Mouse (Mus musculus) fat pad, adult 2 months (tissue): ENCODE data around the gene Pdk1.
"Not testable (repeated sequence)": the region's sequence is repeated elsewhere in the genome, so short reads cannot be mapped to it uniquely, and the experiment has no call there.

Experiments used
- DNase-seq: peaks from one replicate; pipeline ENCODE4 v3.0.0-alpha.2; 2011; ENCODE audit warnings: low read depth, low spot score; ENCODE audit errors: extremely low read depth

Gene Pdk1

DNA sequence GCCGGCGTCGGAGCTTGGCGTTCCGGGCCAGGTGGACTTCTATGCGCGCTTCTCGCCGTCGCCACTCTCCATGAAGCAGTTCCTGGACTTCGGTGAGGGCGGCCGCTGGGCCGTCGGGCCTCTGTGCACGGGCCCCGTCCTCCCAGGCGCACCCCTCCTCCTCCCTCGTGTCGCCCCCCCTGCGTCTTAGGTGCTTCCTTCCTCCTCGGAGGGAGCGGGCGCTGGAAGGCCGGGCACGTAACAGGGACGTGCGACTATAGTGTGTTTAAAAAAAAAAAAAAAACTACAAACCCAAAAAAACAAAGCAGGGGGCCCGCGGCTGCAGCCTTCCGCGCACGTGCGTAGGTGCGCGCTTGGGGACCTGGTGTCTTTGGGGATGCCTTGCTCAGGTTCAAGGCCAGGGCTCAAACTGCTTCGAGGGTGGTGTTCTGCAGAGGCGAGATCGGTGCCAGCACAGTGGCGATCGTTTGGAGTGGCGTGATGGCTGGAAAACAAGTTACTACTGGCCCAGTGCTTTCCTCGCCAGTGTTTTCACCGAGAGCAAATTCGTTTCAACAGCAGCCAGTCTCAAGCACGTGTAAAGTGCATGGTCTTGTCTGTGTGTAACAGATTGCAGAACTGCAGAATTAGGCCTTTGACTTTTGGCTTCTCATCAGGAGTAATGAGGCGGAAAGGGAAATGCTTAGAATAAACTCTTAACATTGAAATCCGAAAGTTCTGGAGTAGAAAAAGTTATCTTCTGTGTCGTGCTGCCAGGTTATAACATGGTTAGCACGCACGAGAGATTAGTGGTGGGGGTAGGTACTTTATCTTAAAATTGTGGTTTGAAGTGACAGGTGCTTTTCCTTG is 674 bp downstream of the Pdk1 start:
- DNase-seq = peak; percentile 78

DNA sequence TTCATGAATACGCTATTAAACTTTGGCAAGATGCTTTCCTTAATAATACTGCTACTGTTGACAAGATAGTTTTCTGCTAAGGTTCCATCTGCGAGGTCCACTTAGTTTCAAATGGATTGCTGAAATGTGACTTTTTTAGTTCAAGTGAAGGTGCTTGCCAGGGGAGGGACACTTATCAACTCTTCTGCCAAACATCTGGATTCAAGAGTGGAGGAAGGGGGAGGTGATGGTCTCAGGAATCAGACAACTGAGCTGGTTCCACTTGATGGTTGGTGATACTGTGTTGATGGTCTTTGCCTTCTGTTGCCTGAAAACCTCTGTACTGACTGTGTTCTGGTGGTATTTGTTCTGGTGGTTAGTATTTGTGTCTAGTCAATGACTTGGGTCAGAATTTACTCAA is 1.4 kb downstream of the Pdk1 start:
- no peak for DNase-seq

DNA sequence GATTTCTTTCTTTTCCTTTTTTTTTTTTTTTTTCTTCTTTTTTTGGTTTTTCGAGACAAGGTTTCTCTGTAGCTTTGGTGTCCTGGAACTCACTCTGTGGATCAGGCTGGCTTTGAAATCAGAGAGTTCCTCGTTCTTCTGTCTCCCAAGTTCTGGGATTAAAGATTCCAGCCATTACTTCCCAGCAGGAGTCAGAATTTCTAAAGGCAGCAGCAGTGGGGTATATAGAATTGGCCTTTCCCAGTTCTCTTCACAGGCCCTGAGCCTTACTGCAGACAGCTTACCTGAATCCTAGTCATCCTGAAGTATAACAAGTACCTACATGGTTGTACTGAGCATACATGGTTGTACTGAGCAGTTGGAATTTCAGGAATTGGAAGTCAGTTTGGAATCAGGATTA is 1.8 kb downstream of the Pdk1 start:
- no peak for DNase-seq

DNA sequence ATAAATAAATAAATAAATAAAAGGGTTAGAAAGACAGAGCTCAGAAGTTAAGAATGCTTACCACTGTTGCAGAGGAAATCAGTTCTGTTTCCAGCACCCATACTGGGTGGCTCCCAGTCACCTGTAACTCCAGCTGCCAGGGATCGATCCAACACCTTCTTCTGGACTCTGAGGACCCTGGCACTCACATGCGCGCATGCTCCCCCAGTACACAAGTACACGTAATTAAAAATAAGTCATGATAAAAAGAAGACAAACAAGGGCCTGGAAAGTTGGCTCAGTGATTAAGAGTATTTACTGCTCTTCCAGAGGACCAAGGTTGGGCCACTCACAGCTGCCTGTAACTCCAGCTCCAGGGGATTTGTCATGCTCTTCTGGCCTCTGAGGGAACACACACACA is 4.8 kb downstream of the Pdk1 start:
- DNase-seq = no peak

DNA sequence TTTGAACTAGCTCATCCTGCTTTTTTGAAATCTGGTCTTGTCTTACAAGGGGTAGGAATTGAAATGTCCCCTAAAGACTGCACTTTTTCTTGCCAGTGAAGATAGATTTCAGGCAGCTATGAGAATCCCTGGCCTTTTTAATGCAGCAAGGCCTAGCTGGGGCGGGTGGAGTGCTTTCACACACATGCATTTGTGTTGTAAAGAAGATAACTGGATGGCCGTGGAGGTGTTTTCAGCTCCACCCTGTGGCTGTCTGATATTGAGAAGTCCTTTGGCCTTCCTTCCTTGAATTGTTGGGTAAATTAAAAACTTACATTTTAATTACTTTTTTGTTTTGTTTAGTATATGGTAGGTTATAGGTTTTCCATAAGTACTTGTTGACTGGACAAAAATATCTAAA is 5.4 kb downstream of the Pdk1 start:
- DNase-seq = no peak

DNA sequence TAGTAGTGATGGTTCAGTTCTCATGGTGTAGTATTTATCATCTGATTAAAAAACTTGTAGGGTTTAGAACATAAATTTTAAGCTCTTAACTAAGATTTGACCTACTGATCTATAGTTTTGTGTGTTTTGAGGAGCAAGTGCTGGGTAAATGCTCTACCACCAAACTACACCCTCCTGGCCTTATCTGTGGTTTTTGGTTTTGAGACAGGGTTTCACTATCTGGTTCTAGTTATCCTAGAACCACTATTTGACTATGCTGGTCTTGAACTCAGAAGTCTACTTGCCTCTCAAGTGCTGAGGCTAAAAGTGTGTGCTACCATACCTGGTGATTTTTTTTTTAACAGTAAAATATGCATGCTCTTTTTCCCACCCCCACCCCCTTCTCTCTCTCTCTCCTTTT is 5.9 kb downstream of the Pdk1 start:
- no peak for DNase-seq

DNA sequence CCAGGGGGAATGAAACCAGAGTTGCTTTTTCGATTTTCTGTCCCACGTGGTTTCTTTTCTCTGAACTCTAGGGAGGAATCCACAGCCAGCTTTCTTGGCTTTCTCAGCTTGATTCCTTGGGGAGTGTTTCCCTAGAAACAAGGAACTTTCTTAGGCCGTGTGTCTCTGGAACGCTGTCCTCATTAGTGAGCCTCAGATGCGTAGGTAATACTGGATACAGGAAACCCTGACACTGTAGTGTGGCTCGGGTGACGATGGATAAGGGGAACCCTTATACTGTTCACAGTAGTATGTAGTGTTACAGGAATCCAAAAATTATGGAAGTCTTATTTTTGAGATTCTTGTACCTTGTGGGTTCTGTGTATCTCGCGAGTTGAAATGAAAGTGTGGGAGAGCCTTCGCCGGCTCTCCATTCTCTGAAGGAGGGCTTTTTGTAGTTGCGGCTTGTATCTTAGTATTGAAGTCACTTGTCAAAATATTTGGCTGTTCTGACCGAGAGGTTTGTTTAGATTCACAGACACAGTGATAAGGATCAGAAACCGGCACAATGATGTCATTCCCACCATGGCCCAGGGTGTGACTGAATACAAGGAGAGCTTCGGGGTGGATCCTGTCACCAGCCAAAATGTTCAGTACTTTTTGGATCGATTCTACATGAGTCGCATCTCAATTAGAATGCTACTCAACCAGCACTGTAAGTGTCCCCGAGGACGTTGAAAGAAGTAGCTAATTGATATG is 10.1 kb downstream of the Pdk1 start:
- no peak for DNase-seq

DNA sequence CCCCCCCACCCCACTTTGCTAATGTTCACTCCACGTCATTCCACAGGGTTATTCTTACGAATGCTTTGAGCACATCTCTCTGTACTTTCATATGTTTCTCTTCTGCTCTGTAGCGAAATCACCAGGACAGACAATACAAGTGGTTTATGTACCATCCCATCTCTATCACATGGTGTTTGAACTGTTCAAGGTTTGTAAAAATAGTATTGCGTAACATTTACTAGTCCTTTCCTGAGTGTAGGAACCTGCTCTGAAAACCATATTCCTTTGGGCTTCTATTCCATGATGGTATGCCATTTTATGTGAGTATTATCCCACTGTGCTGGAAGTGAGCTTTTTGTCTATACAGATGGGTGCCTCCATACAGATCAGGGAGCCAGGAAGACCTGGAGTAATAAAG is 14.2 kb downstream of the Pdk1 start:
- no peak for DNase-seq

DNA sequence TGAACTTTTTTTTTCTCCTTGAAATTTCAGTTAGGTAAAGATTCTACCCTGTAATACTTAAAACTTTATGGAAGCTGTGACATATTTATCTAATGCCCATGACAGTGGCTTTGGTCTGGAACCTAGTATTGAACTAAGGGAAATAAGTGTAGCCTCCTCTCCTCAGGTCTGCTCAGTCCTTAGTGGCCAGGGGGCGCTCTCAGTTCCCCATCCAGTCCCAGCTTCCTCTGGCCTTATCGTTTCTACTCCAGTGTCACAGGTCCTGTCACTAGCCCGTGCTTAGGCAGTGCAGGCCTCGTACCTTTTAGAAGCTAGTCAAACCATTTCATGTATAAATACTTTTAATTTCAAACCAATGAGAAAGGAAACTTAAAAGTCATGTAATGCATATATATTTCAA is 15.4 kb downstream of the Pdk1 start:
- no peak for DNase-seq

DNA sequence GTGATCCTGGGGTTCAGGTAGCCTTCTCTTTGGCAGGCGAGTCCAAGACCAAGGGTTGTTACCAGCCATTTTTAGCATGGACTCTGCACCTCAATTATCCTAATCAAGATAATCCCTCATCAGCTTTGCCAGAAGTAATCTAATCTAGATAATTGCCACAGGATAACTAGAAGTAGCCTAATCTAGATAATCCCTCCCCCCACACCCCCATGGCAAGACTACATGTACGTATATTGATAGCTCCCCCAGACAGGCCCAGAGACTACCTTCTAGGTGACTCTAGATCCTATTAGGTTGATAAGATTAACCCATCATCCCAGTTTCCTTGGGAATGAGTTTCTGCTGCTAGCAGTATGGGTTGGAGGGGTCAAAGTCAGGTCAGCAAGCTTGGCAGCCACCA is 18.5 kb downstream of the Pdk1 start:
- no peak for DNase-seq

DNA sequence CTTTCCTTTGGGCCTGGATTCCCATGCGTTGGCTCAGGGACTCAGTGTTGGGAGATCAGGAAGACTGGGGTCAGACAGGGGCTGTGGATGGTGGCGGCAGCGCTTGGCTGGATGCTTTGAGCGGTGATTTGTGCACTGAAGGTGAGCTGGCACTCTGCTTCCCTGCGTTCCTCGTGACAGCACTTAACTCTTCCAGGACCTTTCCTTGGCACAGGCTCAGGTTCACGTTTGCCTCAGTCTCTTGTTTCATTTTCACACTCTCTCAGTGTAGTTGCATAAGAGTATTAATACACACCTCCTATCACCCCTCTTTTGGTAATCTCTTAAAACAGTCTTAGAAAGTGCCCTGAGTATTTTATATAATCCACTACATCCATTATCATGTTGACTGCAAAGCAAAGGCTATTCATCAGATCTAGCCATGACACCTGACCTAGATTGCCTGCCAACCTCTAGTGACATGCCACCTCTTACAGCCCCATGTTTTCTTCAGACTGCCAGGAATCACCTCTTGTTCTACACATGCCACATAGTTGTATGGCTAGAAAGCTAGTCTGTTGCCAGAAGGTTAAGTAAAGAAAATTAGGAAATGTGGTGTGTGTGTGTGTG is 19.8 kb downstream of the Pdk1 start:
- DNase-seq = peak; percentile 55

DNA sequence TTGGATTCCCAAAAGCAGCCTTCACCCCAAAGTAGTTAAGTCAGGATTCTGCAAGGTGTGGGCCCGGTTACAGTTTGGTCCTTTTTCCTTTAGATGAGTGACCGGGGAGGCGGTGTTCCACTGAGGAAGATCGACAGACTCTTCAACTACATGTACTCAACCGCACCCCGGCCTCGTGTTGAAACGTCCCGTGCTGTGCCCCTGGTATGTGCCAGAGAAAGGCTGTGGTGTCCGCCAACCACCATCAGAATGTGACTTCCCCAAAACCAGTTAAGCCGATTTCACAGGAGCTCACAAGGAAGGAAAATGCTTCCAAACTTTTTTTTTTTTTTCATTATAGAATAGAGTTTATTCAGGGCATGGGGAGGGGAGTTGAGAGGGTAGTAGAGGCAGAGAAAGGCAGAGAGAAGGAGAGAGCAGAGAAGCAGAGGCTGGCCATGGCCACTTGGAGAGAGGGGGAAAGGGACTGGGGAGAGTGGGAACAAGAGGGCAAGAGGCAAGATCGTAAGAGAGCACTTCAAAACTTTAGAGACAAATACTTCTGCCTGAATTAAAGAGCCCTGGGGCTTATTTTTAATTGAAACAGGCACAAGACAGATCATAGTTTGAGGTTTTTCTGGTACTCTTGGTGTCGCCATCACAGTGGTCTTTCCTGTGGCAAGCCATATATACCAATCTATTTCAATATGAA is 22.7 kb downstream of the Pdk1 start:
- DNase-seq = no peak

DNA sequence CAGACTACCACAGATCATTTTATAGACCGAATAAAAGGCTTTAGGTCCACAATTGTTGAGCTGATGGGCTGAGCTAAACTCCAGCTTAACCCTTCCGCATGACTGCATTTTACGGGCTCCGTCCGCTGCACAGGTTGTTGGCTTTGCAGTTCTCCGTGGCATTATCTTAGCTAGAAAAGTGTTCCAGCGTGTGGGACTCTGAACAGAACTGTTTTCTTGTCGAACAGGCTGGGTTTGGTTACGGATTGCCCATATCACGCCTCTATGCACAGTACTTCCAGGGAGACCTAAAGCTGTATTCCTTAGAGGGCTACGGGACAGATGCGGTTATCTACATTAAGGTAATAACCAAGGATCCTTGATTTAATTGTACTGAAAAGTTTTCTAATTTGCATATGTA is 24.4 kb downstream of the Pdk1 start:
- DNase-seq = no peak

DNA sequence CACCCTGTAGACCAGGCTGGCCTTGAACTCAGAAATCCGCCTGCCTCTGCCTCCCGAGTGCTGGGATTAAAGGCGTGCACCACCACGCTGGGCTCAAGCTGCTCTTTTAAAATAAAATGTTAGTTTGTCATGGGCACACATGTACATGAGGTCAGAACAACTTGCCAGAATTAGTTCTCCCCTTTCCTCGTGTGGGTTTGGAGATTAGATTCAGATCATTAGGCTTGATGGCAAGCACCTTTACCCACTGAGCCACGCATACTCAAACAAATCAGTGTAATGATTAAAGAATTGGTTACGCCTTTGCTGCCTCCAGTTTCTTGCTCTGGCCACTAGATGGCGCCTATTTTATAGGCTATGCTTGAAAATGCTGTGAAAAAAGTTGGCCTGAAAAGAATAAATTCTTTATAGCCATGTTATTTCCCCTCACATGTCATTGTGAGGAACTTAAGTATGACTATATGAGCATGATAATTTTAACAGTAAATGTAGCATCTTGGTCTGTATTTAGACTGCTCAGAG is 25.4 kb downstream of the Pdk1 start:
- no peak for DNase-seq

DNA sequence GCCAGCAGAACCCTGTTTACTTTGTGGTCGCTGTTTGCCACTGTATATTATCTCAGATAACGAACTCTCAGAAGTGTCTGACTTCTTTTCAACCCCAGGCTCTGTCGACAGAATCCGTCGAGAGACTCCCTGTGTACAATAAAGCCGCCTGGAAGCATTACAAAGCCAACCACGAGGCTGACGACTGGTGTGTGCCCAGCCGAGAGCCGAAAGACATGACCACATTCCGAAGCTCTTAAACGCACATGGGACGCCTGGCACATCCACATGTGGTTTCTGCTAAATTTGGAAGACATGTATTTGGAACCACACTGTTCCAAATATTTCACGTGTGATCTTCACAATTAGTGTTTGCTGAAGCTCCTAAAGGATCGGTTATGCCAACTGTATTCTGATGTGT is 26.9 kb downstream of the Pdk1 start:
- DNase-seq = no peak

DNA sequence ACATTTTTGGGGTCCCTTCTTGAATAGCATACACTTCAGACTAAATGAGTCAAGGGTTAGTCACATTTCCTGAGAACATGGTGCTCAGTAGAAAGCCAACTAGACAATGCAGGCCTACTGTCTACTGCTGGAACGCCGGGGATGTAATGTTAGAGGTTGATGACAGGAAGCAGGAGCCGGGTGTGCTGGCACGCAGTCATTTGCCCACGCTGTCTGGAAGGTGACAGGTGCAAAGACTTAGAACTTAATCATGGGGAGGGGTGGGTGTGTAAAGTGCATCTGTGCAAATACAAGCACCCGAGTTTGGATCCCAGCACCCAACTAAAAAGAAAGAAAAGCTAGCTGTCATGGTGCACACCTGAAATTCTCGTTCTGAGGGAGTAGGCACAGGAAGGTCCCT is 32.1 kb downstream of the Pdk1 start:
- DNase-seq = no peak

DNA sequence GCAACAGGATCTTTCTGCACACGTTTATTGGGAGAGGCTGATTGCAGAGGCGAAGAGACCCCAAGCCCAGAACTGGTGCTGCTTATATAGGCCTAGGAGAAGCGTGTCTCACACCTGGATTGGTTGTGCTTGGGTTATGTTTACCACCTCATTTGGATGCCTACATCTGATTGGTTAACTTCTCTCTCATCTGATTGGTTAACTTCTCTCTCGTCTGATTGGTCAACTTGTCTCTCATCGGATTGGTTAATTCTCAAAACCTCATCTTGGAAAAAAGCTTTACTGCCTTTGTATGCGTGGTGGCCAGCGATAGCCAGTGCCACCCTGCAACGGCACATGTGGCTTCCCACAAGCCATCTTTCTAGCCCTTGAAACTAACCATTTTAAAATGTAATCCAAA is 33.3 kb downstream of the Pdk1 start:
- DNase-seq = not testable (repeated sequence)

DNA sequence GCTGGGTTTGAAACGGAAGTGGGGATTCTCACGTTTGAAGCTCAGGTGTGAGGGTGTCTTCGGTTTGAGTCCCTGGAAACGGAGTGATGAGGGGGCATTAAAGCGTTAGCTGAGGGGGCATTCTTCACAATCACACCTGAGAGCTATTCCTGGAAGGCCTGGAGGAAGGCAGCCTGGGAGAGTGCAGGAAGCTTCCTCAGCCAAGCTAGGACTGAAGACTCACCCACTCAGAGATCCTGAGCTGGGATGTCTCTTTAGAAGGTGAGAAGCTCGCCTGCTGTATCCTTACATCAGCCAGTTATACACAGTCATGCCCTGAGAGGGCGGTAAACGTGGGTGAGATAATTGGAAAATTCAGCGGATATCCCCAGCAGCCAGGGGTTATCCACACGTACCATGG is 40.9 kb downstream of the Pdk1 start:
- DNase-seq = no peak

DNA sequence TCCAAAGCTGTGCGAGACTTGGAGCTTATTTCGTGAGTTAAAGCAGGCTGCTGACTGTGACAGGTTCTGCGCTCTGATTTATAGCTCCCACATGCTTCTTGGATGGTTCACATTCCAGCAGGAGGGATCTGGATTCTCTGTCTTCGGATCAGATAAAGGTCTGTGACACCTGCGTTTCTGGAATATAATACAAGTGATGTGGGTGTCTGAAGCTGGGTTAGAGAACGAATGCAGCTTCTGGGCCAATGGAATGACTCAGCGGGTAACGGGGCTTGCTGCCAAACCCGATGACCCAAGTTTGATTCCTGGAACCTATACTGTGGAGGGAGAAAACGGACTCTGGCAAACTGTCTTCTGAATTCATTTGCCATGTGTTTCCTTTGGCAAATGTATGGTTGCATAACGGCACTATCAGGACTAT is 46.2 kb downstream of the Pdk1 start:
- DNase-seq = peak; percentile 47

DNA sequence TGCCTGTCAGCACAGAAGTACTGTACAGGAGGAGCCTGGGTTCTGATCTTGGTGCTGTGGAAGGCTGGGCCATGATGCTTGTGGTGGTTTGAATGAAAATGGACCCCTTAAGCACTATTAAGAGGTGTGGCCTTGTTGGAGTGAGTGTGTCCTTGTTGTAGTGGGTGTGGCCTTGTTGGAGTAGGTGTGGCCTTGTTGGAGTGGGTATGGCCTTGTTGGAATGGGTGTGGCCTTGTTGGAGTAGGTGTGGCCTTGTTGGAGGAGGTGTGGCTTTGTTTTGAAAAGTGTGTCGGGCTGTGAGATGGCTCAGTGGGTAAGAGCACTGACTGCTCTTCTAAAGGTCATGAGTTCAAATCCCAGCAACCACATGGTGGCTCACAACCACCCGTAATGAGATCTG is 51.9 kb downstream of the Pdk1 start:
- not testable (repeated sequence) for DNase-seq

DNA sequence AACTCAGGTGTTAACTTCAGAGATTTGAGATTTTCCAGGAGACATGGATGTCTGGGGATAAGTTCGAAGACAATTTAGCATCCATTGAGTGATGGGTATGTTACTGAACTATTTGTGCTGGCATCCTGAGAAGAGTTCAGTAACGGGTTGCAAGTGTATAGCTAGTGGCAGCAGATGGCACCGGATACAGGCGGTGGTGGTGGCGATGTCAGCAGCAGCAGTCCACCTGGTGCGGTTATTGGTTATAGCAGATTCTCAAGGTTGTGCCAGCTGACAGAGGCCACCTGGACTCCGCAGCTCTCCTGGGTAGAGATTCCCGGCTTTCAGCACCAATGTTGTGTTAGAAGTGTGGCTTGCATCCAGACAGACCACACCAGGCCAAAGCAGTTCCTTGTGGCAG is 61.0 kb downstream of the Pdk1 start:
- DNase-seq = no peak
